Mouse (Mus musculus): ENCODE results near the gene Mpp1.

- TF ChIP-seq POLR2A (IDR thresholded peaks at IDR 0.05; ENCODE audit: insufficient read length, low read depth) (no peak), E2F4 (IDR thresholded peaks at IDR 0.05; ENCODE audit: insufficient read depth) (no peak), TCF12 (IDR thresholded peaks at IDR 0.05; ENCODE audit: insufficient read depth, poor library complexity, severe bottlenecking) (no peak), USF1 (IDR thresholded peaks at IDR 0.05; ENCODE audit: low read depth) (no peak), MAX (IDR thresholded peaks at IDR 0.05; ENCODE audit: low read depth) (no peak), POLR2AphosphoS2 (IDR thresholded peaks at IDR 0.05; ENCODE audit: insufficient read length, low read depth) (no peak), CEBPB (IDR thresholded peaks at IDR 0.05; ENCODE audit: insufficient read depth, poor library complexity, severe bottlenecking) (no peak), MYOG (IDR thresholded peaks at IDR 0.05; ENCODE audit: control insufficient read depth in 1 of 3, insufficient read depth in 1 of 3, insufficient read length in 2 of 3, low read depth in 2 of 3) (no peak), SRF (IDR thresholded peaks at IDR 0.05; ENCODE audit: control insufficient read depth, insufficient read length, low read depth) (no peak), MYOD1 (IDR thresholded peaks at IDR 0.05; ENCODE audit: control insufficient read depth in 1 of 3, insufficient read length in 2 of 3, low read depth in 2 of 3) (no peak), REST (IDR thresholded peaks at IDR 0.05; ENCODE audit: insufficient read depth, insufficient read length) (no peak), TCF3 (IDR thresholded peaks at IDR 0.05; ENCODE audit: insufficient read length, low read depth) (no peak)
These were observed 32.9 kb upstream of the Mpp1 start, which contains the start of gene Smim9 for GRCm38 (mm10) chrX:75163670-75164069.
